In genomic region chr2:95524590-95525266, GRCm38 (mm10) we compare ENCODE assay signal across 23 mouse cellular contexts.
DNase-seq lines count a peak whose midpoint lies in the region; ATAC-seq and TF ChIP-seq lines count a peak whose summit lies in the region.
"Had no signal": no experiment of that assay in that cellular context is flagged by ENCODE, and none has a peak within 500 bp of the region (broad histone marks: within the 10 kb centered on the region; RNA-seq: fewer than 3 reads in every experiment).

No protein-coding gene starts in this region.

- H3K4me2 ChIP-seq in midbrain, embryonic 12.5 days (replicated peaks): no peak overlapping the region
- H3K4me2 ChIP-seq in midbrain, postnatal 0 days (ENCODE audit: low read depth, low read length, poor library complexity, severe bottlenecking): no peak overlapping the region
- H3K4me2 ChIP-seq in midbrain, embryonic 13.5 days (replicated peaks): no peak overlapping the region
- H3K4me2 ChIP-seq in midbrain, embryonic 15.5 days: no peak overlapping the region
- H3K4me2 ChIP-seq: embryonic facial prominence, embryonic 13.5 days; embryonic facial prominence, embryonic 15.5 days; forebrain, embryonic 12.5 days had no signal

- no peak overlapping the region for H3K4me3 ChIP-seq in midbrain, embryonic 12.5 days
- H3K4me3 ChIP-seq in midbrain, postnatal 0 days (ENCODE audit: low read depth, low read length): no peak overlapping the region
- no peak overlapping the region for H3K4me3 ChIP-seq in midbrain, embryonic 13.5 days (replicated peaks)
- H3K4me3 ChIP-seq in midbrain, embryonic 15.5 days: no peak overlapping the region
- H3K4me3 ChIP-seq: embryonic facial prominence, embryonic 13.5 days; embryonic facial prominence, embryonic 15.5 days; erythroblast, embryonic 14.5 days; forebrain, embryonic 10.5 days; forebrain, embryonic 12.5 days had no signal

- TF ChIP-seq CTCF in midbrain, postnatal 0 days (IDR thresholded peaks at IDR 0.05): no peak

- no peak overlapping the region for H3K9ac ChIP-seq in midbrain, embryonic 12.5 days (replicated peaks)
- H3K9ac ChIP-seq in midbrain, postnatal 0 days (replicated peaks; ENCODE audit: low read length, poor library complexity, severe bottlenecking): no peak overlapping the region
- no peak overlapping the region for H3K9ac ChIP-seq in midbrain, embryonic 13.5 days (replicated peaks)
- H3K9ac ChIP-seq in midbrain, embryonic 15.5 days: no peak overlapping the region
- H3K9ac ChIP-seq: embryonic facial prominence, embryonic 13.5 days; embryonic facial prominence, embryonic 15.5 days; forebrain, embryonic 12.5 days had no signal

- ATAC-seq in midbrain, embryonic 12.5 days (ENCODE audit: low FRiP score, low read depth): peak; percentile 71; the same call in 1 of the 2 replicates
- ATAC-seq in midbrain, postnatal 0 days (ENCODE audit: low FRiP score): no peak
- ATAC-seq in midbrain, embryonic 13.5 days: peak; percentile 73
- peak; percentile 60; the same call in 1 of the 2 replicates for ATAC-seq in midbrain, embryonic 15.5 days (replicated peaks)
- ATAC-seq: forebrain, embryonic 14.5 days; forebrain, embryonic 16.5 days had no signal

- WGBS in midbrain, embryonic 12.5 days: 35% methylated on average over 4 of the region's 4 CpGs
- 28% methylated on average over 4 of the region's 4 CpGs for WGBS in midbrain, postnatal 0 days
- 25% methylated on average over 4 of the region's 4 CpGs for WGBS in midbrain, embryonic 13.5 days
- 15% methylated on average over 4 of the region's 4 CpGs for WGBS in midbrain, embryonic 15.5 days

- H3K27me3 ChIP-seq in midbrain, embryonic 12.5 days: no peaks in the 10 kb centered on the region
- H3K27me3 ChIP-seq in midbrain, postnatal 0 days (ENCODE audit: insufficient read depth, low read length): no peaks in the 10 kb centered on the region
- H3K27me3 ChIP-seq in midbrain, embryonic 13.5 days: no peaks in the 10 kb centered on the region
- no peaks in the 10 kb centered on the region for H3K27me3 ChIP-seq in midbrain, embryonic 15.5 days (replicated peaks)
- H3K27me3 ChIP-seq: embryonic facial prominence, embryonic 13.5 days; embryonic facial prominence, embryonic 15.5 days; forebrain, embryonic 12.5 days had no signal

- no peaks in the 10 kb centered on the region for H3K4me1 ChIP-seq in midbrain, embryonic 12.5 days
- no peaks in the 10 kb centered on the region for H3K4me1 ChIP-seq in midbrain, postnatal 0 days (ENCODE audit: insufficient read depth, low read length)
- H3K4me1 ChIP-seq in midbrain, embryonic 13.5 days (replicated peaks): 0 out of 2 replicates have a peak, but pooled peaks cover 2% of the 10 kb centered on the region
- H3K4me1 ChIP-seq in midbrain, embryonic 15.5 days: no peaks in the 10 kb centered on the region
- H3K4me1 ChIP-seq: embryonic facial prominence, embryonic 13.5 days; embryonic facial prominence, embryonic 15.5 days; forebrain, embryonic 10.5 days; forebrain, embryonic 12.5 days had no signal

- no peaks in the 10 kb centered on the region for H3K36me3 ChIP-seq in midbrain, embryonic 12.5 days
- no peaks in the 10 kb centered on the region for H3K36me3 ChIP-seq in midbrain, postnatal 0 days (ENCODE audit: insufficient read depth, low read length)
- no peaks in the 10 kb centered on the region for H3K36me3 ChIP-seq in midbrain, embryonic 13.5 days
- no peaks in the 10 kb centered on the region for H3K36me3 ChIP-seq in midbrain, embryonic 15.5 days (replicated peaks)
- H3K36me3 ChIP-seq: embryonic facial prominence, embryonic 13.5 days; embryonic facial prominence, embryonic 15.5 days; forebrain, embryonic 10.5 days; forebrain, embryonic 12.5 days had no signal

- no peak for DNase-seq in midbrain, postnatal 0 days (ENCODE audit: low spot score)
- no peak for DNase-seq in spleen, adult 12 weeks (ENCODE audit: low spot score)
- DNase-seq in left cerebral cortex, adult 9 months (ENCODE audit: low spot score in 2 of 2): no peak
- DNase-seq in heart, postnatal 4 days: no peak
- DNase-seq: adrenal gland, adult 2 months; adrenal gland, postnatal 10 days; adrenal gland, postnatal 25 days; cerebellum, adult 11-12 months; cerebellum, adult 2 months; cerebellum, adult 9-10 months; cerebellum, postnatal 10 days; cerebellum, postnatal 25 days; embryo, embryonic 11 days had no signal

- no peaks in the 10 kb centered on the region for H3K9me3 ChIP-seq in midbrain, embryonic 12.5 days
- H3K9me3 ChIP-seq in midbrain, postnatal 0 days (ENCODE audit: low read length): no peaks in the 10 kb centered on the region
- no peaks in the 10 kb centered on the region for H3K9me3 ChIP-seq in midbrain, embryonic 13.5 days
- H3K9me3 ChIP-seq in midbrain, embryonic 15.5 days: no peaks in the 10 kb centered on the region
- H3K9me3 ChIP-seq: embryonic facial prominence, embryonic 13.5 days; embryonic facial prominence, embryonic 15.5 days; forebrain, embryonic 10.5 days; forebrain, embryonic 12.5 days had no signal

- no peak overlapping the region for H3K27ac ChIP-seq in midbrain, embryonic 12.5 days (replicated peaks)
- no peak overlapping the region for H3K27ac ChIP-seq in midbrain, postnatal 0 days (ENCODE audit: low read depth, low read length)
- no peak overlapping the region for H3K27ac ChIP-seq in midbrain, embryonic 13.5 days
- H3K27ac ChIP-seq in midbrain, embryonic 15.5 days: no peak overlapping the region
- H3K27ac ChIP-seq: embryonic facial prominence, embryonic 13.5 days; embryonic facial prominence, embryonic 15.5 days; forebrain, embryonic 10.5 days; forebrain, embryonic 12.5 days had no signal
